Mouse (Mus musculus) CH12.LX (cell line): Measurements from ENCODE around the gene Glis3. TPM values are rescaled to one million over a fixed set of nuclear protein-coding genes. Genes with fewer than 3 reads are reported as not detected.

Experiments
- DNase-seq: peaks from one replicate; pipeline ENCODE4 v3.0.0-alpha.2; 2013; ENCODE audit errors: extremely low read depth
- H3K27ac ChIP-seq: 2 replicates; pipeline ENCODE4 v1.5.1; 2012; ENCODE audit warnings: low read depth, mild to moderate bottlenecking, control low read depth, moderate library complexity; ENCODE audit not compliant: insufficient read depth
- H3K27me3 ChIP-seq: replicated peaks from 2 replicates; pipeline ENCODE3; 2012; ENCODE audit warnings: inconsistent platforms
- H3K36me3 ChIP-seq, 2 experiments: replicated peaks in 1 of 2; 2 replicates each; pipeline versions ENCODE3 to v1.6.1; 2012; ENCODE audit warnings: inconsistent platforms in 1 of 2, low read length in 1 of 2, mild to moderate bottlenecking in 1 of 2, mixed read lengths in 1 of 2, moderate library complexity in 1 of 2; ENCODE audit not compliant: control insufficient read depth in 1 of 2, insufficient read depth in 1 of 2
- H3K4me1 ChIP-seq, 2 experiments: 2 replicates each; pipeline ENCODE4 v1.6.1; 2012; ENCODE audit warnings: inconsistent platforms in 1 of 2, moderate library complexity in 1 of 2; ENCODE audit not compliant: insufficient read depth in 2 of 2, control insufficient read depth in 1 of 2
- H3K4me2 ChIP-seq: 2 replicates; pipeline ENCODE4 v1.6.1; 2012; ENCODE audit warnings: low read depth, mild to moderate bottlenecking, control low read depth; ENCODE audit not compliant: poor library complexity, insufficient read depth, severe bottlenecking
- H3K4me3 ChIP-seq, 3 experiments: fragments of 150-350 bp in 1 of 3; sonication (generic) in 1 of 3; replicated peaks in 1 of 3; 2 replicates each; pipeline versions ENCODE3 to v1.5.1; 2011 to 2012; ENCODE audit warnings: low read depth in 2 of 3, low read length in 2 of 3, mild to moderate bottlenecking in 2 of 3, moderate library complexity in 2 of 3, control low read depth in 1 of 3, improper control_type of control experiment in 1 of 3, inconsistent platforms in 1 of 3, mixed read lengths in 1 of 3; ENCODE audit not compliant: poor library complexity in 1 of 3
- H3K79me2 ChIP-seq: replicated peaks from 2 replicates; pipeline ENCODE4 v1.6.1; 2012; ENCODE audit warnings: mild to moderate bottlenecking, moderate library complexity; ENCODE audit not compliant: control insufficient read depth, poor library complexity, insufficient read depth, severe bottlenecking; ENCODE audit errors: extremely low read depth
- H3K9ac ChIP-seq: 2 replicates; pipeline ENCODE4 v1.6.1; 2012; ENCODE audit warnings: low read depth, mild to moderate bottlenecking, control low read depth, moderate library complexity; ENCODE audit not compliant: insufficient read depth
- H3K9me3 ChIP-seq: replicated peaks from 2 replicates; pipeline ENCODE3; 2012; ENCODE audit warnings: low read length, inconsistent platforms, mixed read lengths
- BHLHE40 ChIP-seq: IDR thresholded peaks from 2 replicates; pipeline ENCODE4 v1.6.1; 2011; ENCODE audit warnings: mild to moderate bottlenecking, low read depth, low read length, improper control_type of control experiment
- CHD2 ChIP-seq: IDR thresholded peaks from 2 replicates; pipeline ENCODE4 v1.6.1; 2011; ENCODE audit warnings: low read length, improper control_type of control experiment
- CTCF ChIP-seq, 2 experiments: IDR thresholded peaks in 1 of 2; conservative IDR thresholded peaks in 1 of 2; 2 replicates each; pipeline ENCODE4 v1.5.1; 2011 to 2012; ENCODE audit warnings: low read depth in 2 of 2, low read length in 2 of 2, improper control_type of control experiment in 1 of 2, inconsistent platforms in 1 of 2, mild to moderate bottlenecking in 1 of 2, moderate library complexity in 1 of 2
- E2F4 ChIP-seq: IDR thresholded peaks from 2 replicates; pipeline ENCODE4 v1.6.1; 2011; ENCODE audit warnings: low read depth, low read length, improper control_type of control experiment; ENCODE audit not compliant: insufficient replicate concordance
- ELF1 ChIP-seq: IDR thresholded peaks from 2 replicates; pipeline ENCODE4 v1.6.1; 2014; ENCODE audit warnings: low read depth, mild to moderate bottlenecking, inconsistent platforms, low read length, improper control_type of control experiment
- ETS1 ChIP-seq: conservative IDR thresholded peaks from 2 replicates; pipeline ENCODE4 v1.6.1; 2012; ENCODE audit warnings: low read depth, mild to moderate bottlenecking, inconsistent platforms, low read length, improper control_type of control experiment, moderate library complexity
- IRF4 ChIP-seq: IDR thresholded peaks from 2 replicates; pipeline ENCODE4 v1.6.1; 2014; ENCODE audit warnings: low read depth, mild to moderate bottlenecking, inconsistent platforms, low read length, improper control_type of control experiment
- JUN ChIP-seq: IDR thresholded peaks from 2 replicates; pipeline ENCODE4 v1.6.1; 2011; ENCODE audit warnings: low read depth, mild to moderate bottlenecking, low read length, improper control_type of control experiment, moderate library complexity; ENCODE audit not compliant: insufficient read depth
- KAT2A ChIP-seq: IDR thresholded peaks from 2 replicates; pipeline ENCODE4 v1.6.1; 2012; ENCODE audit warnings: low read length, improper control_type of control experiment, inconsistent platforms; ENCODE audit not compliant: insufficient replicate concordance
- MAFK ChIP-seq: IDR thresholded peaks from 2 replicates; pipeline ENCODE4 v1.6.1; 2011; ENCODE audit warnings: low read length, improper control_type of control experiment; ENCODE audit not compliant: insufficient replicate concordance
- MAX ChIP-seq: IDR thresholded peaks from 2 replicates; pipeline ENCODE4 v1.6.1; 2011; ENCODE audit warnings: low read length, improper control_type of control experiment
- MAZ ChIP-seq: IDR thresholded peaks from 2 replicates; pipeline ENCODE4 v1.6.1; 2012; ENCODE audit warnings: low read depth, mild to moderate bottlenecking, inconsistent platforms, low read length, improper control_type of control experiment, moderate library complexity
- MEF2A ChIP-seq: IDR thresholded peaks from 2 replicates; pipeline ENCODE4 v1.6.1; 2014; ENCODE audit warnings: low read depth, mild to moderate bottlenecking, inconsistent platforms, low read length, improper control_type of control experiment, borderline replicate concordance
- MXI1 ChIP-seq: IDR thresholded peaks from 2 replicates; pipeline ENCODE4 v1.6.1; 2011; ENCODE audit warnings: mild to moderate bottlenecking, low read depth, low read length, improper control_type of control experiment
- NRF1 ChIP-seq: IDR thresholded peaks from 2 replicates; pipeline ENCODE4 v1.6.1; 2014; ENCODE audit warnings: low read depth, mild to moderate bottlenecking, inconsistent platforms, low read length, improper control_type of control experiment, moderate library complexity
- PAX5 ChIP-seq: IDR thresholded peaks from 2 replicates; pipeline ENCODE4 v1.6.1; 2012; ENCODE audit warnings: low read length, inconsistent platforms, mixed read lengths
- POLR2A ChIP-seq: IDR thresholded peaks from 2 replicates; pipeline ENCODE4 v1.6.1; 2011; ENCODE audit warnings: low read depth, mild to moderate bottlenecking, improper control_type of control experiment, low read length
- POLR2AphosphoS2 ChIP-seq: IDR thresholded peaks from 2 replicates; pipeline ENCODE4 v1.6.1; 2011; ENCODE audit warnings: low read depth, low read length, improper control_type of control experiment
- RAD21 ChIP-seq: IDR thresholded peaks from 2 replicates; pipeline ENCODE4 v1.6.1; 2011; ENCODE audit warnings: low read depth, mild to moderate bottlenecking, low read length, improper control_type of control experiment, moderate library complexity
- RCOR1 ChIP-seq: conservative IDR thresholded peaks from 2 replicates; pipeline ENCODE4 v1.6.1; 2012; ENCODE audit warnings: low read depth, mild to moderate bottlenecking, inconsistent platforms, low read length, improper control_type of control experiment
- SMC3 ChIP-seq: IDR thresholded peaks from 2 replicates; pipeline ENCODE4 v1.6.1; 2011; ENCODE audit warnings: low read depth, low read length, improper control_type of control experiment
- TBP ChIP-seq: conservative IDR thresholded peaks from 2 replicates; pipeline ENCODE4 v1.6.1; 2011; ENCODE audit warnings: low read depth, low read length, improper control_type of control experiment
- UBTF ChIP-seq: IDR thresholded peaks from 2 replicates; pipeline ENCODE4 v1.6.1; 2012; ENCODE audit warnings: low read depth, mild to moderate bottlenecking, inconsistent platforms, low read length, improper control_type of control experiment, moderate library complexity
- USF2 ChIP-seq: conservative IDR thresholded peaks from 2 replicates; pipeline ENCODE4 v1.6.1; 2011; ENCODE audit warnings: low read depth, low read length, improper control_type of control experiment
- ZC3H11A ChIP-seq: IDR thresholded peaks from 2 replicates; pipeline ENCODE4 v1.6.1; 2012; ENCODE audit warnings: low read depth, mild to moderate bottlenecking, inconsistent platforms, low read length, improper control_type of control experiment
- ZMIZ1 ChIP-seq: IDR thresholded peaks from 2 replicates; pipeline ENCODE4 v1.6.1; 2012; ENCODE audit warnings: low read depth, mild to moderate bottlenecking, inconsistent platforms, low read length, improper control_type of control experiment
- ZNF384 ChIP-seq: IDR thresholded peaks from 2 replicates; pipeline ENCODE4 v1.6.1; 2012; ENCODE audit warnings: low read depth, low read length, improper control_type of control experiment, inconsistent platforms
- dilution Hi-C: fragments of 300-500 bp; cut with MboI; formaldehyde crosslinking; loops from 2 replicates; pipeline ENCODE4 v1.14.3; 2020; ENCODE audit warnings: low sequenced_read_pairs; ENCODE audit not compliant: extremely low pct_unique_long_range_greater_than_20kb, extremely low pct_ligation_motif_present
- in situ Hi-C: fragments of 300-500 bp; cut with MboI; formaldehyde crosslinking; loops from 3 replicates; pipeline ENCODE4 v1.14.3; 2019; ENCODE audit warnings: low sequenced_read_pairs, low pct_ligation_motif_present, low pct_unique_long_range_greater_than_20kb, mixed read lengths
- polyA plus RNA-seq: library from polyadenylated mRNA; unstranded; fragments of >175 nt; gene quantifications from 2 replicates; pipeline ENCODE4 v1.2.1, GENCODE M21; 2012; ENCODE audit warnings: low read depth; ENCODE audit not compliant: insufficient read length
- total RNA-seq, 2 experiments: library from RNA; depleted of rRNA; stranded (reverse); fragments of 300-350 nt in 1 of 2; fragments of >200 nt in 1 of 2; gene quantifications; 2 replicates each; pipeline ENCODE4 v1.2.3; 2012 to 2014

Gene Glis3
- total and polyA plus RNA-seq, 3 experiments, result not detected

DNA sequence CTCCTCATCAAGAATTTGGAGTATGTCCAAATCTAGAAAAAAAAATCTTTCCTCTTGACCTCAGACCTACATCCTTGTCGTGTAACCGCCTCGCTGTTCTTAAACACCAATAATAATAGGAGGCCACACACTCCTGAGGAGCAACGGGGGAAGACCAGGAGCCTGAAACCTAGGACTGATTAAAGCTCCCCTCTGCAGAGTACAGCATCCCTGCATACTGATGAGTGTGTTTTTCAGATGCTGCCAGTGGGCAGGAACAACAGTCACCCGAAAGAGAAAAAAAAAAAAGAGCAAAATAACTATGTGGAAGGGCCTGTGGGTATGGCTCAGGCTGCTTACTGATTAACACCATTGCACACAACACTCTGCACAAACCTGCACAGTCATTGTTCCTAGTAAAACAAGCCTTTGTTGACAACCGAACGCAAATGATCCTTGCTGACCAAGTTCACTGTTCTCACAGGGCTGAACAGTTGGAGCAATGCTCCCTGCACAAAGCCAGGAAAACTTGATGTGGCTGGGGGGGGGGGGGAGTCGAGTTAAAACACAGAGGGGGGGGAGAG lies 43.8 kb downstream of the Glis3 start:
- Histone ChIP-seq H3K9me3 (no peaks in the 10 kb centered on the region), H3K36me3 (no peaks in the 10 kb centered on the region), H3K9ac (no peak overlapping the region), H3K4me3 (no peak overlapping the region), H3K4me2 (no peak overlapping the region), H3K27me3 (no peaks in the 10 kb centered on the region), H3K4me1 (no peaks in the 10 kb centered on the region), H3K79me2 (no peaks in the 10 kb centered on the region), H3K27ac (no peak overlapping the region)
- no peak for TF ChIP-seq SMC3
- no peak for TF ChIP-seq ETS1
- no peak for TF ChIP-seq MXI1
- DNase-seq, result no peak
- dilution Hi-C loops (no loop called here), in situ Hi-C loops (no loop called here)

DNA sequence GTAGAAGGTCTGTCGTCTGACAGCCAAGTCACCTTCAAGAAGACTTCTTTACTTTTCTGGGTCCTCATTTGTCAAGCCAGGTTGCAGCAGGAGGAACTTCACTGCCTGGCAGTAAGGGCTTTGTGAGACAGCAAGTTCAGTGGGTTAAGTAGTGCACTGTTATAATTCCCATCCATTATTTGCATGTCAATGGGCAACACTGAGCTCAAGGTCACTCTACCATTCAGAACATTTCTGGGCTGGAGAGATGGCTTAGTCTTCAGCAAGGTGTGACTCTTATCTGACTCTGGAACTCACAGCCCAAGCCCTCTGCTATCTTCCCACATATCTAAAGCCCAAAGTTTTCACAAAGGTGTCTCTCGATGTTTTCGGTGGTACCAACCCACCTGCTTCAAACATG lies 44.9 kb downstream of the Glis3 start:
- dilution Hi-C loops, result no loop called here

DNA sequence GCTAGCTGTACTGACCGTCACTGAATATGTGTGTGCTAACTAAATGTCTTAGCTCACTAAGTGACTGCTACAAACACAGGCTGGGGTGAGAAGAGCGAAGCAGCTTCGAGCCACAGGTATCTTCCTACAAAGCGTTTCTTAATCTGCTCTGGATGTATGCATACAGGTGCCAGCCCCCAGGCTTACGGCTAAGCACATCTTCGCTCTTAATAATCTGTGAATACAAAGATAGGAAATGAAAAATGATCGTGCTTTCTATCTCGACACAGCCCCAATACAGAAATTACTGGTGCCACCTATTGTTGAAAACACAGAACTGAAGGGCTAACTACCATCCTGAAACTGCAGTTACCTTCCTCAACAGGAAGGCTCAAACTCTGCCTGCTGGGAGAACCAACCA lies 51.5 kb downstream of the Glis3 start:
- peaks cover 0 to 5% of the 10 kb centered on the region in 2 experiments; a peak in 2 of 4 replicates for H3K4me1 ChIP-seq
- H3K9me3 ChIP-seq, result no peaks in the 10 kb centered on the region
- no peak overlapping the region for H3K4me3 ChIP-seq
- peak overlapping the region; percentile 69 for H3K4me2 ChIP-seq
- dilution Hi-C loops (no loop called here), in situ Hi-C loops (no loop called here)
- no peaks in the 10 kb centered on the region for H3K79me2 ChIP-seq
- DNase-seq, result peak; percentile 32
- H3K36me3 ChIP-seq, result no peaks in the 10 kb centered on the region
- no peak for TF ChIP-seq ELF1
- TF ChIP-seq RAD21, result peak; percentile 53
- no peak for TF ChIP-seq UBTF
- peak; percentile 50 for TF ChIP-seq SMC3
- TF ChIP-seq CTCF (conservative IDR thresholded peaks at IDR 0.05 in 1 of 2, IDR thresholded peaks at IDR 0.05 in 1 of 2; ENCODE audit: low read depth in 2 of 2, low read length in 2 of 2), result peak; percentile 15 to 65; a peak in 3 of 4 replicates
- no peak for TF ChIP-seq KAT2A
- no peak for TF ChIP-seq MAFK
- TF ChIP-seq, all 38 proteins: peak for 3
- Histone ChIP-seq H3K27me3 (no peaks in the 10 kb centered on the region), H3K27ac (no peak overlapping the region), H3K9ac (no peak overlapping the region)

More for the DNA sequence above, 44.9 kb downstream of the Glis3 start:
- H3K79me2 ChIP-seq, result no peaks in the 10 kb centered on the region
- no peaks in the 10 kb centered on the region for H3K36me3 ChIP-seq
- no peaks in the 10 kb centered on the region for H3K9me3 ChIP-seq
- no peak overlapping the region for H3K27ac ChIP-seq
- TF ChIP-seq BHLHE40, result no peak
- TF ChIP-seq ZMIZ1, result no peak
- no peak for TF ChIP-seq TBP
- TF ChIP-seq PAX5, result no peak
- TF ChIP-seq POLR2A, result no peak
- no peak for TF ChIP-seq MAZ
- TF ChIP-seq ZC3H11A, result no peak
- no peak for TF ChIP-seq KAT2A
- no peak for TF ChIP-seq NRF1
- TF ChIP-seq JUN, result no peak
- TF ChIP-seq CHD2, result no peak
- TF ChIP-seq RAD21, result no peak
- TF ChIP-seq RCOR1, result no peak
- TF ChIP-seq POLR2AphosphoS2, result no peak
- TF ChIP-seq ZNF384, result no peak
- no peak for TF ChIP-seq MEF2A
- TF ChIP-seq MAX, result no peak
- TF ChIP-seq E2F4, result no peak
- no peak for TF ChIP-seq IRF4
- no peak for TF ChIP-seq USF2
- TF ChIP-seq, all 38 proteins: peak for 0
- no peaks in the 10 kb centered on the region for H3K27me3 ChIP-seq
- no peak overlapping the region for H3K4me2 ChIP-seq
- no peak overlapping the region for H3K4me3 ChIP-seq
- in situ Hi-C loops, result no loop called here
- H3K4me1 ChIP-seq, result no peaks in the 10 kb centered on the region
- H3K9ac ChIP-seq, result no peak overlapping the region
- no peak for DNase-seq
